Mouse (Mus musculus) ES-Bruce4 (cell line): Measurements from ENCODE around the gene Smok3b. TPM values are rescaled to one million over a fixed set of nuclear protein-coding genes. Genes with fewer than 3 reads are reported as not detected.
A peak's percentile ranks its signal among the peaks of the same experiment; 100 is the strongest.

Experiments
- H3K27ac ChIP-seq: 2 replicates; pipeline ENCODE4 v1.5.1; 2012; ENCODE audit warnings: low read length, inconsistent platforms; ENCODE audit not compliant: insufficient read depth
- H3K27me3 ChIP-seq: 2 replicates; pipeline ENCODE4 v1.6.1; 2012; ENCODE audit warnings: mild to moderate bottlenecking, low read length, inconsistent platforms; ENCODE audit not compliant: control insufficient read depth, poor library complexity, insufficient read depth, severe bottlenecking
- H3K36me3 ChIP-seq: 2 replicates; pipeline ENCODE4 v1.6.1; 2012; ENCODE audit warnings: inconsistent platforms, mild to moderate bottlenecking, low read length, moderate library complexity; ENCODE audit not compliant: control insufficient read depth, poor library complexity, insufficient read depth, severe bottlenecking
- H3K4me1 ChIP-seq: one replicate; pipeline ENCODE4 v1.8.1; 2011; ENCODE audit warnings: low read length; ENCODE audit not compliant: control insufficient read depth, insufficient read depth
- H3K4me3 ChIP-seq: 2 replicates; pipeline ENCODE4 v1.5.1; 2011; ENCODE audit warnings: low read depth, mild to moderate bottlenecking, low read length
- H3K9ac ChIP-seq: 2 replicates; pipeline ENCODE4 v1.6.1; 2012; ENCODE audit warnings: low read depth, mild to moderate bottlenecking, inconsistent platforms; ENCODE audit not compliant: poor library complexity, severe bottlenecking
- H3K9me3 ChIP-seq: replicated peaks from 2 replicates; pipeline ENCODE4 v1.6.1; 2012; ENCODE audit warnings: mild to moderate bottlenecking, low read length, inconsistent platforms; ENCODE audit not compliant: control insufficient read depth, poor library complexity, insufficient read depth, severe bottlenecking
- CTCF ChIP-seq: IDR thresholded peaks from one replicate; pipeline ENCODE4 v1.8.1; 2011; ENCODE audit warnings: low read depth, low read length
- EP300 ChIP-seq: IDR thresholded peaks from 2 replicates; pipeline ENCODE4 v1.6.1; 2011; ENCODE audit warnings: low read depth, low read length; ENCODE audit not compliant: insufficient read depth
- POLR2A ChIP-seq: IDR thresholded peaks from one replicate; pipeline ENCODE4 v1.8.1; 2011; ENCODE audit warnings: low read length; ENCODE audit not compliant: insufficient read depth
- polyA plus RNA-seq: library from polyadenylated mRNA; stranded (reverse); fragments of >200 nt; gene quantifications from 2 replicates; pipeline ENCODE4 v1.2.4, GENCODE M21; 2011; ENCODE audit warnings: low read depth; ENCODE audit not compliant: missing spikeins, insufficient read depth, insufficient read length

Gene Smok3b
- polyA plus RNA-seq, 1 experiment, result not detected

DNA sequence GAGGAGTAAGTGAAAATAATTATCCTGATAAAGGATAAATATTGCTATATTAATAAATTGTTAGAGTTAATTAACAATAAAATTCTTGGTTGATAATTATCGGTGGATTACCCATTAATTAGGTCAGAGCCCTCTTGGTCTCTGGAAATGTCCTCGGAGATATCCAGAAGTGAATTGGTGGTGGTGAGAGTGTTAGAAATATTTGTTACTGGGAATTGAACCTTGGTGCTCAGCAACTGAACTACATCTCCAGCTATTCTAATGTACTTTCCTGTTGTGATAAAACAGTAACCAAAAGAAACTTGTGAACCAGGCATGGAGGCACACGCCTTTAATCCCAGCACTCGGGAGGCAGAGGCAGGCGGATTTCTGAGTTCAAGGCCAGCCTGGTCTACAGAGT, 59.2 kb downstream of the Smok3b start:
- TF ChIP-seq EP300 (no peak), POLR2A (no peak), CTCF (no peak)
- H3K4me3 ChIP-seq, result no peak overlapping the region
- H3K27me3 ChIP-seq, result no peaks in the 10 kb centered on the region
- H3K9me3 ChIP-seq, result no peaks in the 10 kb centered on the region
- H3K4me1 ChIP-seq, result peaks cover 2% of the 10 kb centered on the region
- no peaks in the 10 kb centered on the region for H3K36me3 ChIP-seq
- H3K9ac ChIP-seq, result no peak overlapping the region
- no peak overlapping the region for H3K27ac ChIP-seq

DNA sequence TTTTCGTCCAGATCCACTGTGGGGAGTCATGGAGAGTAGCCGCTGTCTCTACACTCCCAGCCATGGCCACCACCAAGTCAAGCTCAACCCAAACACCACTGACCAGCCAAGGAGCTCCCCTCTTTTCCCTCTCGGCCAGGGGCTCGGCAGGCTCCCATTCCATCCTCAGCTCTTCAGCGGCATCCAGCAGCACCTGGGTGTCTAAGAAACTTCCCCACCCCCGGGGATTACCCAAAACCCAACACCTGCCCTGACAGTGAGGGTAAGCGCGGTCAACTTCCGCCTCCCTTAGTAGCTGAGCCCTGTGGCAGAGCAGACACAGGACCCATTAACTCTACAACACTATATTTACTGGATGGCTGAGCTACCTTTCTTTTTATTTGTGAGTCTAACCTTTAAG, 60.2 kb downstream of the Smok3b start:
- Histone ChIP-seq H3K4me3 (no peak overlapping the region), H3K4me1 (peaks cover 2% of the 10 kb centered on the region), H3K27me3 (no peaks in the 10 kb centered on the region), H3K9me3 (no peaks in the 10 kb centered on the region), H3K27ac (no peak overlapping the region), H3K36me3 (no peaks in the 10 kb centered on the region), H3K9ac (no peak overlapping the region)
- TF ChIP-seq CTCF (no peak), EP300 (no peak), POLR2A (no peak)

DNA sequence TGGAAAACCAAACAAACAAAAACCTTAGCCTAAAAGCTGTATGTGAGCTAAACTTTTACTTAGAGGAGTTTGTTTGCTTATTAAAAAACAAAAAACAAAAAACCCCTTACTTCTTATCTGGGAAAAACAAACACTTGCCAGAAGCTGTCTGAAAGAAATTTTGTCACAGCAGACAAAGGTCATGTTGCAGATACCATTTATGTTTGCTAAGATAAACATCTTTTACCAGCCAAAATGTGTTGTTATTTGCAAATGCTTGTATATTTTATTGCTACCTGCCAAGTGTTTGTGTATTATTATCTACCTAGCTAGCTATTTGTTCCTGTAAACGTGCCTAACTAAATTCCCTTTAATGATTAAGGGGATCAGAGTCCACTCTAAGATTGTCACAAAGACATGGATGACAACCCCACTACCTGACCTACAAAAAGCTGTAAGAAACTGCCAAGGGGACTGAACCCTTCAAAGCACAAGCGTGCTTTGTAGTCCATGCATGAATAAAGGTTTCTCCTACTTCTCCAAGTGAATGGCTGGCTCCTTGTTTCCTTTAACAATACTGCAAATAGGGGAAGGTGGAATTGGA, 62.2 kb downstream of the Smok3b start:
- H3K9ac ChIP-seq, result no peak overlapping the region
- no peak overlapping the region for H3K4me3 ChIP-seq
- H3K27me3 ChIP-seq, result no peaks in the 10 kb centered on the region
- peaks cover 2% of the 10 kb centered on the region for H3K4me1 ChIP-seq
- H3K27ac ChIP-seq, result no peak overlapping the region
- TF ChIP-seq CTCF, result no peak
- TF ChIP-seq EP300, result no peak
- no peak for TF ChIP-seq POLR2A
- no peaks in the 10 kb centered on the region for H3K9me3 ChIP-seq
- no peaks in the 10 kb centered on the region; the same call in none of the 2 replicates for H3K36me3 ChIP-seq

DNA sequence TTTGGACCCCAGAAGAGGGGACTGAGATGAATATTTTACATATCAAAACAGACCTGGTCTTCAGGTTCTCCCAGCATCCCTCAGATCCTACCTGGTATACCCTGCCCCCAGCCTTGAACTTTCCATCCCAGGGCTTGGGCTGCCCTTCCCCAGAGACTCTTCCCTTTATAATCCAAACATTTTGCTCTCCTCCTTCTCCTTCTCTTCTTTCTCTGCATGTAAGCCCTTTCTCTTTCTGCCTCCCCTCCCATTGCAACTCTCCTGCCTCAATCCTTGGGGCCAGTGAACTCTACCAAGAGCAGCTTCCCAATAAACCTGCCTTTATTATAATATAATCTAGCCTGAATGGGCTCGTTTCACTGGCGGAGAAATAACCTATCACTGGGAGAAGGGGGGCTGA, 62.7 kb downstream of the Smok3b start:
- Histone ChIP-seq H3K27me3 (no peaks in the 10 kb centered on the region), H3K27ac (no peak overlapping the region), H3K36me3 (no peaks in the 10 kb centered on the region; the same call in none of the 2 replicates), H3K4me1 (peaks cover 2% of the 10 kb centered on the region), H3K9me3 (no peaks in the 10 kb centered on the region), H3K9ac (no peak overlapping the region), H3K4me3 (no peak overlapping the region)
- TF ChIP-seq EP300, result no peak
- no peak for TF ChIP-seq CTCF
- TF ChIP-seq POLR2A, result no peak

DNA sequence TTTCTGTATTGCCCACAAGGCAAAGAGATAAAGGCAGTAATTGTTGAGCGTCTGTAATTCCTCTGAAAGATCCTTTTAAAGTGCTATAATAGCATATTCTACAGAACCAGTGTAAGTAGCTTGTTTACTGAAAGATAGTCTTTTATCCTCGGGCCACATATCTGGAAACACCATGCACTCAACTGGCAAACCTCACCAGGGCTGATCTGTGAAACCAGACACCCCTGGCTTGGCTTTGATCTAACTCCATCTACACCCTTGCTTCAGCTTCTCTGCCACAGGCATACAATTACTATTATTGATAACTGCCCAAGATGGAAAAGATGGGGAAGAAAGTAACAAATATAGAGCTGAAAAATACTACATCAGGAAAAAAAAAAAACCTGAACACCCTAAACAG, 63.3 kb downstream of the Smok3b start:
- H3K27me3 ChIP-seq, result no peaks in the 10 kb centered on the region
- no peaks in the 10 kb centered on the region; the same call in none of the 2 replicates for H3K36me3 ChIP-seq
- H3K9me3 ChIP-seq, result no peaks in the 10 kb centered on the region
- no peak for TF ChIP-seq EP300
- H3K9ac ChIP-seq, result peak overlapping the region; percentile 88; the same call in 1 of the 2 replicates
- H3K4me3 ChIP-seq, result no peak overlapping the region
- H3K4me1 ChIP-seq, result peaks cover 2% of the 10 kb centered on the region
- H3K27ac ChIP-seq, result no peak overlapping the region

DNA sequence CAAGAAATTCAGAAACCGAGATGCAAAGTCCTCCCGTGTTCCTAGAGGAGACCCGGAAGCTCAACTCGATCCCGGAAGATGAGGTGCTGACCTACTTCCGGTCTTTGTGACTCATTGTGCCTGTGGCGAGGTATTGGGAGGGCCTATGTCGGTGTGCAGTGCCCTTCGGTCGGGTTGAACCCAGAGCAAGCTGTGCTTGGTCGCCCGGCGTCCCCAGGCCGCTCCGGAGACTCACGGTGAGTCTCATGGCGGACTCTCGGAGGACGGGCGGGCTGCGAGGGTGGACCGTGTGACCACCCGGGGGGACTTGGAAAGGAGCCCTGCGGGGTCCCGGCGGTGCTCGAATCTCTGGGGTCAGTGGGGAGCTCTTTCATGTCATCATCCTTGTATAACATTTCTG, 63.8 kb downstream of the Smok3b start, which contains the start of gene Zkscan1:
Gene Zkscan1 (plus strand): TSS at position 89 of the 400 bp plus-strand sequence.
- no peak for TF ChIP-seq CTCF
- no peak for TF ChIP-seq EP300
- TF ChIP-seq POLR2A, result peak; percentile 33
- no peaks in the 10 kb centered on the region; the same call in none of the 2 replicates for H3K36me3 ChIP-seq
- H3K4me3 ChIP-seq, result peak within 1 kb of the TSS; percentile 99
- peak within 1 kb of the TSS; percentile 12; the same call in 1 of the 2 replicates for H3K27ac ChIP-seq
- peaks cover 2% of the 10 kb centered on the region for H3K4me1 ChIP-seq
- H3K27me3 ChIP-seq, result no peaks in the 10 kb centered on the region
- peak within 1 kb of the TSS; percentile 88 for H3K9ac ChIP-seq
- H3K9me3 ChIP-seq, result no peaks in the 10 kb centered on the region
